In genomic region chr9:102305432-102306100, GRCm38 (mm10) we compare ENCODE assay signal across 19 mouse cellular contexts. TPM values are rescaled to one million over a fixed set of nuclear protein-coding genes. Genes with fewer than 3 reads are reported as not detected.
DNase-seq lines count a peak whose midpoint lies in the region; ATAC-seq and TF ChIP-seq lines count a peak whose summit lies in the region.
"Had no signal": no experiment of that assay in that cellular context is flagged by ENCODE, and none has a peak within 500 bp of the region (broad histone marks: within the 10 kb centered on the region; RNA-seq: fewer than 3 reads in every experiment).

No protein-coding gene starts in this region.

- H3K4me3 ChIP-seq in heart, adult 2 months = no peak overlapping the region
- H3K4me3 ChIP-seq in myocyte = no peak overlapping the region
- H3K4me3 ChIP-seq in liver, postnatal 0 days (ENCODE audit: low read depth, low read length) = no peak overlapping the region
- H3K4me3 ChIP-seq: forebrain, embryonic 12.5 days; liver, embryonic 12.5 days; stomach, embryonic 15.5 days had no signal

- intact Hi-C loops in heart, adult 2 months (cut with DNase I) = loop anchor here (2.0 kb wide), 2 partner anchors 41 to 49 kb away; partner anchors contain the start of gene Ephb1
- intact Hi-C loops in heart, postnatal 36 days (cut with DNase I) = loop anchor here (5.0 kb wide), 2 partner anchors 33 to 73 kb away; no protein-coding TSS in a partner anchor
- intact Hi-C loops in left cerebral cortex, postnatal 4 days (cut with DNase I) = no loop called here
- intact Hi-C loops in left cerebral cortex, postnatal 25 days (cut with DNase I) = no loop called here

- no peaks in the 10 kb centered on the region for H3K36me3 ChIP-seq in heart, adult 2 months (ENCODE audit: control insufficient read depth, insufficient read depth, low read length)
- H3K36me3 ChIP-seq in myocyte (ENCODE audit: control insufficient read depth, insufficient read depth) = no peaks in the 10 kb centered on the region
- H3K36me3 ChIP-seq in liver, postnatal 0 days (replicated peaks; ENCODE audit: insufficient read depth, low read length) = no peaks in the 10 kb centered on the region
- H3K36me3 ChIP-seq: forebrain, embryonic 12.5 days; liver, embryonic 12.5 days; stomach, embryonic 15.5 days had no signal

- no peaks in the 10 kb centered on the region for H3K27me3 ChIP-seq in heart, adult 2 months (ENCODE audit: control insufficient read depth, insufficient read depth, low read length)
- H3K27me3 ChIP-seq in myocyte (ENCODE audit: control insufficient read depth, insufficient read depth, insufficient read length) = no peaks in the 10 kb centered on the region
- no peaks in the 10 kb centered on the region for H3K27me3 ChIP-seq in liver, postnatal 0 days (ENCODE audit: insufficient read depth, low read length)
- H3K27me3 ChIP-seq: liver, embryonic 12.5 days; stomach, embryonic 15.5 days had no signal

- TF ChIP-seq EP300 in heart, adult 2 months (IDR thresholded peaks at IDR 0.05; ENCODE audit: insufficient read depth, low read depth, low read length) = no peak
- TF ChIP-seq EP300 in liver, postnatal 0 days (IDR thresholded peaks at IDR 0.05; ENCODE audit: low read depth) = no peak

- no peaks in the 10 kb centered on the region for H3K79me2 ChIP-seq in heart, adult 2 months (replicated peaks; ENCODE audit: control insufficient read depth, insufficient read depth, low read length)
- H3K79me2 ChIP-seq in myocyte (ENCODE audit: control insufficient read depth, insufficient read depth) = no peaks in the 10 kb centered on the region

- TF ChIP-seq CTCF in heart, adult 2 months (IDR thresholded peaks at IDR 0.05) = no peak
- TF ChIP-seq CTCF in liver, postnatal 0 days (IDR thresholded peaks at IDR 0.05; ENCODE audit: low read depth) = no peak

- H3K27ac ChIP-seq in heart, adult 2 months = peak overlapping the region; percentile 78
- no peak overlapping the region for H3K27ac ChIP-seq in liver, postnatal 0 days (ENCODE audit: low read depth)
- H3K27ac ChIP-seq: forebrain, embryonic 12.5 days; liver, embryonic 12.5 days; stomach, embryonic 15.5 days had no signal

- 82% methylated on average over 7 of the region's 7 CpGs for WGBS in heart, adult 2 months
- 65% methylated on average over 7 of the region's 7 CpGs for WGBS in liver, postnatal 0 days (ENCODE audit: insufficient replicate concordance)

- no peaks in the 10 kb centered on the region for H3K9me3 ChIP-seq in liver, postnatal 0 days (ENCODE audit: low read length)
- H3K9me3 ChIP-seq: forebrain, embryonic 12.5 days; liver, embryonic 12.5 days; stomach, embryonic 15.5 days had no signal

- no peak overlapping the region for H3K9ac ChIP-seq in heart, adult 2 months (ENCODE audit: low read depth, low read length)
- H3K9ac ChIP-seq in liver, postnatal 0 days (replicated peaks) = no peak overlapping the region
- H3K9ac ChIP-seq: forebrain, embryonic 12.5 days; liver, embryonic 12.5 days; stomach, embryonic 15.5 days had no signal

- no peak overlapping the region for H3ac ChIP-seq in myocyte (ENCODE audit: control insufficient read depth, insufficient read length)

- ATAC-seq in monocyte, adult 5-6 weeks (replicated peaks; ENCODE audit: insufficient number of reproducible peaks, low FRiP score, low TSS enrichment, poor library complexity, severe bottlenecking) = no peak
- no peak for ATAC-seq in liver, postnatal 0 days
- ATAC-seq: liver, embryonic 12.5 days; lung, postnatal 0 days; midbrain, embryonic 16.5 days had no signal

- H3K4me1 ChIP-seq in heart, adult 2 months (ENCODE audit: control insufficient read depth, insufficient read depth, low read length) = peaks cover 11% of the 10 kb centered on the region
- no peaks in the 10 kb centered on the region for H3K4me1 ChIP-seq in liver, postnatal 0 days (ENCODE audit: insufficient read depth)
- H3K4me1 ChIP-seq: stomach, embryonic 15.5 days had no signal

- DNase-seq in heart, adult 2 months = no peak
- DNase-seq in heart, postnatal 36 days = no peak
- peak; percentile 83 for DNase-seq in left cerebral cortex, postnatal 4 days
- DNase-seq in left cerebral cortex, postnatal 25 days (ENCODE audit: low spot score in 2 of 2) = no peak
- DNase-seq in cerebellum, adult 8-10 months = peak; percentile 84
- DNase-seq in liver, postnatal 0 days = no peak
- DNase-seq: adrenal gland, postnatal 10 days; embryo, embryonic 11 days; heart, postnatal 10 days; kidney, adult 9 months; layer of hippocampus, postnatal 36 days; right cerebral cortex, postnatal 14 days had no signal

- peak overlapping the region; percentile 5 for H3K4me2 ChIP-seq in myocyte (ENCODE audit: low read depth)
- no peak overlapping the region for H3K4me2 ChIP-seq in liver, postnatal 0 days (ENCODE audit: low read depth, low read length)
- H3K4me2 ChIP-seq: forebrain, embryonic 12.5 days; liver, embryonic 12.5 days; stomach, embryonic 15.5 days had no signal

- TF ChIP-seq POLR2A in heart, adult 2 months (IDR thresholded peaks at IDR 0.05; ENCODE audit: insufficient read depth, low read depth, low read length) = no peak
- TF ChIP-seq POLR2A in myocyte (IDR thresholded peaks at IDR 0.05; ENCODE audit: insufficient read length, low read depth) = no peak

TF ChIP-seq in myocyte, 11 proteins besides CTCF, POLR2A, EP300 and RAD21:
- TF ChIP-seq TCF12 (IDR thresholded peaks at IDR 0.05; ENCODE audit: insufficient read depth, poor library complexity, severe bottlenecking) = no peak
- TF ChIP-seq E2F4 (IDR thresholded peaks at IDR 0.05; ENCODE audit: insufficient read depth) = no peak
- no peak for TF ChIP-seq USF1 (IDR thresholded peaks at IDR 0.05; ENCODE audit: low read depth)
- no peak for TF ChIP-seq SRF (IDR thresholded peaks at IDR 0.05; ENCODE audit: control insufficient read depth, insufficient read length, low read depth)
- peak in 1 of 3 experiments; percentile 51 for TF ChIP-seq MYOD1 (IDR thresholded peaks at IDR 0.05; ENCODE audit: control insufficient read depth in 1 of 3, insufficient read length in 2 of 3, low read depth in 2 of 3)
- no peak for TF ChIP-seq REST (IDR thresholded peaks at IDR 0.05; ENCODE audit: insufficient read depth, insufficient read length)
- no peak for TF ChIP-seq MYOG (IDR thresholded peaks at IDR 0.05; ENCODE audit: control insufficient read depth in 1 of 3, insufficient read depth in 1 of 3, insufficient read length in 2 of 3, low read depth in 2 of 3)
TF ChIP-seq in myocyte: peak in this region for 1.

RNA-seq across cellular contexts. Expression of gene Ephb1, which starts 48.9 kb away (rescaled TPM):
- total RNA-seq in heart, adult 2 months (2021) = 10 to 100 TPM; 21.2 to 23.3 TPM
- polyA plus RNA-seq in heart, adult 2 months (2012; rRNA removed) = 2.8 and 3.1 TPM in 2 replicates
- 10 to 100 TPM; 15.5 to 22.4 TPM for total RNA-seq in heart, postnatal 36 days (2021)
- total RNA-seq in left cerebral cortex, postnatal 4 days (2021) = 10 to 100 TPM; 47.3 to 50.4 TPM
- total RNA-seq in left cerebral cortex, postnatal 25 days (2021) = 10 to 100 TPM; 31.5 to 36.0 TPM
- 2.5 TPM for polyA plus RNA-seq in myocyte (2012; fragmentation: generic; extraction: Trizol)
- 0.21 TPM in 1 of 3 replicates, not detected in the others for total RNA-seq in monocyte, adult 5-6 weeks (2017)
- polyA plus RNA-seq in liver, postnatal 0 days (2015; fragmentation: Nextera tagmentation; extraction: Ambion mirVana) = 0.24 and 0.28 TPM in 2 replicates

Comparison
In these comparisons a context has a peak if more than half of its experiments do, and no peak if none do; other contexts are left out.
1. DNase-seq: peak in left cerebral cortex, postnatal 4 days (single experiment) and cerebellum, adult 8-10 months (single experiment); none in heart, adult 2 months (0 of 2), heart, postnatal 36 days (0 of 2), left cerebral cortex, postnatal 25 days (0 of 2) and liver, postnatal 0 days (single experiment).
2. RNA of gene Ephb1, which starts 48.9 kb away (total RNA-seq): 47.3 to 50.4 TPM in left cerebral cortex, postnatal 4 days, 31.5 to 36.0 TPM in left cerebral cortex, postnatal 25 days, 21.2 to 23.3 TPM in heart, adult 2 months and 15.5 to 22.4 TPM in heart, postnatal 36 days; 0.21 TPM in monocyte, adult 5-6 weeks; every median in the first group is over 10 times any median in the second.
3. intact Hi-C loops: an anchor here in heart, adult 2 months (2.0 kb wide) and heart, postnatal 36 days (5.0 kb wide); none called in left cerebral cortex, postnatal 4 days and left cerebral cortex, postnatal 25 days.